Mouse (Mus musculus) T-cell, adult 66 days (primary cell): Measurements from ENCODE around the gene Hacd2. TPM values are rescaled to one million over a fixed set of nuclear protein-coding genes. Genes with fewer than 3 reads are reported as not detected.

Experiments
- total RNA-seq, 2 experiments: library from RNA; stranded (reverse); gene quantifications; 3 replicates in 1 of 2; 4 replicates in 1 of 2; pipeline ENCODE4 v1.2.4; 2023

Hacd2 gene
- 10 to 100 TPM; 12.2 to 14.9 TPM for total RNA-seq

GRCm38 (mm10) chr16:35022242-35023137 lies at the start of gene Hacd2:
Gene Hacd2 (plus strand): TSS chr16:35022428.

GRCm38 (mm10) chr16:35154641-35155390 lies 132.6 kb downstream of the Hacd2 start, which contains the start of gene Adcy5:
Gene Adcy5 (plus strand): TSS chr16:35154877.

Other genes with a start within 250 kb of the Hacd2 start
- not detected for gene Adcy5, start 132.4 kb downstream of the Hacd2 start, total RNA-seq